ENCODE assay signal across 19 mouse cellular contexts in the genomic region with DNA sequence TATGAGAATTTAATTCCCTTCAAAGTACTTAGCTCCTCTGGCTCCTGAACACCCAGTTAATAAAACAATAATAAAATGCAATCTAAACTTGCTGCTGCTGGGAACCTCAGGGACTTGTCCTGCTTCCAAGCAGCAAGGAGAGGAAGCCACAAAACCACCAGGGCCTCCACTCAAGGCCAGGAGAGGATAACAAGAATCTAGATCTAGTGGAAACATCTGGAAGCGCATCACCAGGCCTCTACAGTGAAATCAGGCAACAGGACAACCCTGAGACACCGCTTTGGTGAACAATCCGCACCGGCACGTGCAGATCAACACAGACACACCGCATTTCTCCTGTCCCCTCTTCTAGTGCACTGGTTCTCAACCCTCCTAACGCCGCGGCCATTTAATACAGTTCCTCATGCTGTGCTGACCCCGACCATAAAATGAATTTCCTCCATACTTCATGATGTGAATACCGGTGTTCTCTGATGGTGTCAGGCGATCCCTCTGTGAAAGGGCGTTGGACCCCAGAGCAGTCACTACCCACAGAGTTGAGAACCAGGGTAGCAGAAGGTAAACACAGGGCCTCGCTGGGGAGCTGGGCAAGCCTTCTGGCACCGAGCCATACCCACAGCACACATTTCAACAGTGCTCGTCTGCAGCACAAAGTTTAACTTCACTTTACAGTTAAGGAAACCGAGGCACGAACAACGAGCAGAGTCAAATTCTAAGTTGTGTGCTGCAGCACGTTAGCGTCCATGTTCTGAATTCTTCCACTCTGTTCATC. TPM values are rescaled to one million over a fixed set of nuclear protein-coding genes. Genes with fewer than 3 reads are reported as not detected.
DNase-seq lines count a peak whose midpoint lies in the region; ATAC-seq and TF ChIP-seq lines count a peak whose summit lies in the region.
"Had no signal": no experiment of that assay in that cellular context is flagged by ENCODE, and none has a peak within 500 bp of the region (broad histone marks: within the 10 kb centered on the region; RNA-seq: fewer than 3 reads in every experiment).

No protein-coding gene starts in this region.

- no peak for ATAC-seq in kidney, embryonic 14.5 days (ENCODE audit: low FRiP score, low TSS enrichment)
- peak; percentile 87 for ATAC-seq in megakaryocyte-erythroid progenitor cell, adult 5-6 weeks (replicated peaks; ENCODE audit: low FRiP score, low TSS enrichment, poor library complexity, severe bottlenecking)
- ATAC-seq: forebrain, embryonic 13.5 days had no signal

- no peaks in the 10 kb centered on the region for H3K36me3 ChIP-seq in kidney, embryonic 14.5 days (ENCODE audit: control insufficient read depth, insufficient read depth, low read length)
- no peaks in the 10 kb centered on the region for H3K36me3 ChIP-seq in spleen, adult 2 months (ENCODE audit: control insufficient read depth, insufficient read depth, low read length)
- H3K36me3 ChIP-seq: heart, embryonic 12.5 days; limb, embryonic 13.5 days; liver, embryonic 15.5 days; midbrain, embryonic 10.5 days had no signal

- no peak overlapping the region for H3K9ac ChIP-seq in kidney, embryonic 14.5 days (ENCODE audit: low read depth, low read length)
- H3K9ac ChIP-seq: forebrain, embryonic 13.5 days; heart, embryonic 12.5 days; hindbrain, embryonic 15.5 days; limb, embryonic 13.5 days; liver, embryonic 15.5 days had no signal

- H3K4me1 ChIP-seq in kidney, embryonic 14.5 days (ENCODE audit: control insufficient read depth, insufficient read depth, low read length), result no peaks in the 10 kb centered on the region
- H3K4me1 ChIP-seq in spleen, adult 2 months (ENCODE audit: control insufficient read depth, insufficient read depth, insufficient read length), result no peaks in the 10 kb centered on the region
- H3K4me1 ChIP-seq: forebrain, embryonic 13.5 days; heart, embryonic 12.5 days; liver, embryonic 15.5 days; midbrain, embryonic 10.5 days had no signal

- H3K9me3 ChIP-seq in kidney, embryonic 14.5 days (ENCODE audit: control insufficient read depth, low read length), result no peaks in the 10 kb centered on the region
- H3K9me3 ChIP-seq: forebrain, embryonic 13.5 days; heart, embryonic 12.5 days; hindbrain, embryonic 15.5 days; limb, embryonic 13.5 days; liver, embryonic 15.5 days; midbrain, embryonic 10.5 days had no signal

- H3K27me3 ChIP-seq in kidney, embryonic 14.5 days (ENCODE audit: control insufficient read depth, insufficient read depth, low read length), result no peaks in the 10 kb centered on the region
- H3K27me3 ChIP-seq in spleen, adult 2 months (ENCODE audit: control insufficient read depth, insufficient read depth, low read length), result no peaks in the 10 kb centered on the region; the same call in 1 of the 2 replicates
- H3K27me3 ChIP-seq: forebrain, embryonic 13.5 days; hindbrain, embryonic 15.5 days; limb, embryonic 13.5 days; liver, embryonic 15.5 days had no signal

- TF ChIP-seq POLR2A in spleen, adult 2 months (IDR thresholded peaks at IDR 0.05; ENCODE audit: low read depth, low read length), result no peak

- 86% methylated on average over 21 of the region's 21 CpGs for WGBS in kidney, embryonic 14.5 days
- 15% methylated on average over 21 of the region's 21 CpGs for WGBS in spleen, adult 2 months

- TF ChIP-seq CTCF in spleen, adult 2 months (IDR thresholded peaks at IDR 0.05; ENCODE audit: extremely low read depth, insufficient read depth, insufficient read length, insufficient replicate concordance), result no peak

- no peak overlapping the region for H3K27ac ChIP-seq in kidney, embryonic 14.5 days (ENCODE audit: low read depth, low read length)
- peak overlapping the region; percentile 50; the same call in 1 of the 2 replicates for H3K27ac ChIP-seq in spleen, adult 2 months (ENCODE audit: insufficient read depth, low read length)
- H3K27ac ChIP-seq: forebrain, embryonic 13.5 days; kidney, postnatal 0 days; limb, embryonic 13.5 days; liver, embryonic 15.5 days; midbrain, embryonic 10.5 days had no signal

- peak; percentile 34 for DNase-seq in kidney, adult 18-20 months
- no peak for DNase-seq in spleen, adult 2 months (ENCODE audit: low read depth in 1 of 2, low spot score in 2 of 2)
- no peak for DNase-seq in spleen, adult 18-20 months
- peak; percentile 34 for DNase-seq in T-cell, adult 2 months (ENCODE audit: low spot score)
- DNase-seq in left cerebral cortex, adult 18-20 months (ENCODE audit: low spot score in 2 of 2), result no peak
- DNase-seq in gastrocnemius, postnatal 25 days, result no peak
- DNase-seq: cerebellum, adult 9-11 months; lung, postnatal 10 days; retina, postnatal 1 day; right cerebral cortex, postnatal 4 days had no signal

- no peak overlapping the region for H3K4me3 ChIP-seq in kidney, embryonic 14.5 days (ENCODE audit: low read length)
- no peak overlapping the region; the same call in 1 of the 2 replicates for H3K4me3 ChIP-seq in spleen, adult 2 months (ENCODE audit: extremely low read depth, insufficient read depth, insufficient read length)
- H3K4me3 ChIP-seq: forebrain, embryonic 13.5 days; heart, embryonic 12.5 days; hindbrain, embryonic 15.5 days; limb, embryonic 13.5 days; liver, embryonic 15.5 days; midbrain, embryonic 10.5 days had no signal

- H3K4me2 ChIP-seq in kidney, embryonic 14.5 days (replicated peaks; ENCODE audit: low read depth, low read length), result no peak overlapping the region
- H3K4me2 ChIP-seq: forebrain, embryonic 13.5 days; heart, embryonic 12.5 days; hindbrain, embryonic 15.5 days; limb, embryonic 13.5 days; liver, embryonic 15.5 days had no signal

RNA-seq across cellular contexts. Expression of a gene that starts 9.0 kb away (rescaled TPM):
- polyA plus RNA-seq in kidney, embryonic 14.5 days (2014; fragmentation: Nextera tagmentation; extraction: Ambion mirVana), result 10.5 and 10.8 TPM in 2 replicates
- 18.0 and 23.9 TPM in 2 replicates for polyA plus RNA-seq in spleen, adult 2 months (2012; rRNA removed)
- total RNA-seq in megakaryocyte-erythroid progenitor cell, adult 5-6 weeks (2014; fragmentation: Nextera tagmentation), result 1.4 and 1.5 TPM in 2 replicates
- 1.3 TPM in 1 of 2 replicates, not detected in the other for total RNA-seq in megakaryocyte-erythroid progenitor cell, adult 5-6 weeks (2017)
- 100 to 1,000 TPM; 180 to 184 TPM for total RNA-seq in left cerebral cortex, adult 18-20 months (2021)
- total RNA-seq in gastrocnemius, postnatal 25 days (2021), result 1 to 10 TPM; 2.1 to 3.2 TPM

Comparison
In these comparisons a context has a peak if more than half of its experiments do, and no peak if none do; other contexts are left out.
1. DNase-seq: peak in kidney, adult 18-20 months (single experiment) and T-cell, adult 2 months (single experiment); none in spleen, adult 2 months (0 of 2), spleen, adult 18-20 months (0 of 2), left cerebral cortex, adult 18-20 months (0 of 2) and gastrocnemius, postnatal 25 days (single experiment).
2. RNA of a gene that starts 9.0 kb away (total RNA-seq): 180 to 184 TPM in left cerebral cortex, adult 18-20 months; 2.1 to 3.2 TPM in gastrocnemius, postnatal 25 days and 1.3 to 1.5 TPM in megakaryocyte-erythroid progenitor cell, adult 5-6 weeks; every median in the first group is over 10 times any median in the second.